Mouse (Mus musculus) stomach, postnatal 0 days (tissue): ENCODE measurements around the gene Trappc12.

Experiments used
- CTCF ChIP-seq: IDR thresholded peaks from 2 replicates; pipeline ENCODE4 v1.5.1; 2016; ENCODE audit warnings: antibody characterized with exemption, low read depth, mild to moderate bottlenecking, moderate library complexity
- EP300 ChIP-seq: optimal IDR thresholded peaks from 2 replicates; pipeline ENCODE3; 2016; ENCODE audit warnings: antibody characterized with exemption

GRCm38 (mm10) chr12:28686199-28686879, 63.9 kb downstream of the Trappc12 start:
- TF ChIP-seq CTCF (no peak), EP300 (no peak)
